Mouse (Mus musculus): ENCODE data around the gene Pnliprp2. TPM values are rescaled to one million over a fixed set of nuclear protein-coding genes. Genes with fewer than 3 reads are reported as not detected.

Pnliprp2 gene
- polyA plus RNA-seq, 1 experiment from 2014 or later = 0.09 TPM

Other genes starting within 250 kb of the Pnliprp2 start
- not detected in 2 replicates for gene Ccdc172, start 247.7 kb upstream of the Pnliprp2 start, polyA plus RNA-seq (2015; fragmentation: Nextera tagmentation; extraction: Ambion mirVana)
- gene Pnlip, start 107.2 kb upstream of the Pnliprp2 start, polyA plus RNA-seq (2015; fragmentation: Nextera tagmentation; extraction: Ambion mirVana) = not detected in 2 replicates
- gene Pnliprp1, start 30.8 kb upstream of the Pnliprp2 start, polyA plus RNA-seq (2015; fragmentation: Nextera tagmentation; extraction: Ambion mirVana) = 3.1 and 5.5 TPM in 2 replicates
- gene 1700019N19Rik, start 34.7 kb downstream of the Pnliprp2 start, polyA plus RNA-seq (2015; fragmentation: Nextera tagmentation; extraction: Ambion mirVana) = not detected in 2 replicates
- 0.61 and 0.66 TPM in 2 replicates for gene Eno4, start 183.7 kb downstream of the Pnliprp2 start, polyA plus RNA-seq (2015; fragmentation: Nextera tagmentation; extraction: Ambion mirVana)
- 30.1 and 35.4 TPM in 2 replicates for gene Hspa12a, start 183.9 kb downstream of the Pnliprp2 start, polyA plus RNA-seq (2015; fragmentation: Nextera tagmentation; extraction: Ambion mirVana)

Data from midbrain, embryonic 13.5 days (tissue).